Mouse (Mus musculus): ENCODE results near the gene Commd8.

GRCm38 (mm10) chr5:72201600-72201999 is 33.6 kb upstream of the Commd8 start:
- TF ChIP-seq EP300 (optimal IDR thresholded peaks at IDR 0.05): no peak
- TF ChIP-seq CTCF (IDR thresholded peaks at IDR 0.05; ENCODE audit: low read depth): no peak
